Mouse (Mus musculus) hindbrain, embryonic 16.5 days (tissue): ENCODE results near the gene Mycbpap. TPM values are rescaled to one million over a fixed set of nuclear protein-coding genes. Genes with fewer than 3 reads are reported as not detected.

Source experiments
- ATAC-seq: fragments of 200-750 bp; cut with Nextera tagmentation; 2 replicates; pipeline ENCODE4 v1.8.0; 2017; ENCODE audit warnings: moderate TSS enrichment, moderate library complexity
- H3K27ac ChIP-seq: fragments of 300-500 bp; sonication (generic); 2 replicates; pipeline ENCODE4 v1.5.1; 2014; ENCODE audit warnings: low read depth, mild to moderate bottlenecking, control low read depth, low read length, moderate library complexity
- H3K27me3 ChIP-seq: fragments of 300-500 bp; sonication (generic); replicated peaks from 2 replicates; pipeline ENCODE4 v1.6.1; 2014; ENCODE audit warnings: low read length; ENCODE audit not compliant: control insufficient read depth, insufficient read depth
- H3K36me3 ChIP-seq: fragments of 300-500 bp; sonication (generic); 2 replicates; pipeline ENCODE4 v1.6.1; 2014; ENCODE audit warnings: mild to moderate bottlenecking, low read length, moderate library complexity, mixed read lengths; ENCODE audit not compliant: control insufficient read depth, insufficient read depth
- H3K4me1 ChIP-seq: fragments of 300-500 bp; sonication (generic); 2 replicates; pipeline ENCODE4 v1.6.1; 2014; ENCODE audit warnings: low read depth, low read length; ENCODE audit not compliant: control insufficient read depth, insufficient read depth
- H3K4me2 ChIP-seq: fragments of 300-500 bp; sonication (generic); 2 replicates; pipeline ENCODE4 v1.6.1; 2014; ENCODE audit warnings: mild to moderate bottlenecking, low read length, control low read depth, moderate library complexity
- H3K4me3 ChIP-seq: fragments of 300-500 bp; sonication (generic); 2 replicates; pipeline ENCODE4 v1.5.1; 2014; ENCODE audit warnings: mild to moderate bottlenecking, low read length, control low read depth, moderate library complexity
- H3K9ac ChIP-seq: fragments of 300-500 bp; sonication (generic); 2 replicates; pipeline ENCODE4 v1.6.1; 2014; ENCODE audit warnings: low read depth, mild to moderate bottlenecking, control low read depth, low read length, moderate library complexity
- H3K9me3 ChIP-seq: fragments of 300-500 bp; sonication (generic); 2 replicates; pipeline ENCODE4 v1.6.1; 2014; ENCODE audit warnings: mild to moderate bottlenecking, low read length, moderate library complexity; ENCODE audit not compliant: control insufficient read depth
- WGBS: fragments of 180-500 bp; shearing (Covaris S2); extraction: QIAGEN DNeasy Blood & Tissue Kit; methylation state at CpG from one replicate; pipeline ENCODE4 v1.1.7; 2014; 5-methylcytosine and 5-hydroxymethylcytosine counted together
- polyA plus RNA-seq: library from polyadenylated mRNA; unstranded; fragments of >200 nt; fragmentation: Nextera tagmentation; extraction: Ambion mirVana; gene quantifications from 2 replicates; pipeline ENCODE4 v1.2.1, GENCODE M21; 2015

The Mycbpap gene
- polyA plus RNA-seq, 1 experiment from 2014 or later, result 3.7 TPM

DNA sequence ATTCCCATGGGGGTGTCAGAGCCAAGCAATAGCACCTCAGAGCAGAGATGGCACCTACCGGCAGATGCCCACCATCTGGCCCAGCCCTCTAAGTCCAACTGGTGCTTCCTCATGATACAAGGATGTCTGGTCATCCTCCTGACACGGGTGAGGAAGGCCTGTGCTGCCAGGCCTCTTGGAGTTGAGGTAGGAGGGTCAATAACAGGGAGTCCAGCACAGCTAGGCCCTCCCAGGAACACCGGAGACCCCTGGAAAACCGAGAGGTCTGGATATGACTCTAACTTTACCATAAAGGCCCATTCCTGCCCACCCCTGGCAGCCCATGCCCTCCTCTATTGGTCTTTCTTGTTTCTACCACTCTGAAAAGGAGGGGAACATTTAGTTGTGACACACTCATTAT is 20.9 kb upstream of the Mycbpap start:
- H3K4me1 ChIP-seq, result no peaks in the 10 kb centered on the region
- no peak for ATAC-seq
- H3K27ac ChIP-seq, result no peak overlapping the region
- WGBS, result 87% methylated on average over 4 of the region's 4 CpGs
- no peaks in the 10 kb centered on the region for H3K36me3 ChIP-seq
- no peak overlapping the region for H3K4me2 ChIP-seq
- H3K9me3 ChIP-seq, result no peaks in the 10 kb centered on the region
- H3K4me3 ChIP-seq, result no peak overlapping the region
- H3K27me3 ChIP-seq, result no peaks in the 10 kb centered on the region
- no peak overlapping the region for H3K9ac ChIP-seq

DNA sequence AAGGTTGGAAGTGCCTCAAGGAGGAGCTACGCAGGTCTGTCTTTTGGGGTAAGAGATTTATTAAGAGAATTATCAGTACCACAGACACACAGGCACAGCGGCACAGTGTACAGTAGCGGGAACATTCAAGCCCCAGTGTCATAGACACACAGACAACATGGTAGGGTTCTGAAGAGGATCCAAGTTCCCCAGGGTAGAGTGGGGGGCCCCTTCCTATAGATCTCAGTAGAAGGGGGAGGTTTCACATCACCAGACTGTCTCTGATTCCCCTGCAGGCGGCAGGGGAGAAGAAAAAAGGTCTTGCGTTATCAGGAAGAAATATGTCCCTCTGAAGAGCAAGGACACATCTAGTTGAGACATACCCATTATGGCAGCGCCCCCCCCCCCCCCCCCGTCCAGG is 18.2 kb upstream of the Mycbpap start:
- no peaks in the 10 kb centered on the region for H3K4me1 ChIP-seq
- ATAC-seq, result no peak
- H3K27me3 ChIP-seq, result no peaks in the 10 kb centered on the region
- H3K36me3 ChIP-seq, result no peaks in the 10 kb centered on the region
- 79% methylated on average over 7 of the region's 7 CpGs for WGBS
- H3K9ac ChIP-seq, result no peak overlapping the region
- H3K4me3 ChIP-seq, result no peak overlapping the region
- H3K4me2 ChIP-seq, result no peak overlapping the region
- H3K27ac ChIP-seq, result no peak overlapping the region
- no peaks in the 10 kb centered on the region for H3K9me3 ChIP-seq

DNA sequence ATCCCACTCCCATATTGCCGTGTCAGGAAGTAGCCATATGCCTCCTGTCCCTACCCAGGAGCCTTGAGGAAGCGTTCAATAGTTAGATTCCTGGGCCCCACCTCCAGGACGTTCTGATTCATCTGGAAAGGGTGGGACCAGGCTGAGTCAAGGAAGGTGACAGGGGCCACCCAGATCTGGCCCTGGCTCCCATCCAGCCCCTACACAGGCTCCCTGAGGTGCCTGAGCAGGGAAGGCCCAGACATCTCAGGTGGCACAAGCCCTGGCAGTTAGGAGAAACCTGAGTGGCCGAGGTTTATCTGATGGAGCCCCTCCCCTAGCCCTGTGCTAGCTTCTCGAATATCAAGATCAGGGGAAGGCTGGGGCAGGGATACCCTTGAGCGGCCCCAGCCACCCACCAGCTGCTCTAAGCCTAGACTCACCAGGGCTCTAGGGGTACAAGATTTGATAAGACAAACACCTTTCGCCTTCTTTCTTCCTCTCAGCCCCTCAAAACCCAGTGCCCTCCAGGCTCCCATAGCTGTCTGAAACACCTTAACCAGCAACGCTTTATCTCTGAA is 17.3 kb upstream of the Mycbpap start:
- H3K9me3 ChIP-seq, result no peaks in the 10 kb centered on the region
- 75% methylated on average over 8 of the region's 8 CpGs for WGBS
- no peak overlapping the region for H3K4me2 ChIP-seq
- H3K36me3 ChIP-seq, result no peaks in the 10 kb centered on the region
- no peak for ATAC-seq
- no peak overlapping the region for H3K27ac ChIP-seq
- no peaks in the 10 kb centered on the region for H3K4me1 ChIP-seq
- no peak overlapping the region for H3K9ac ChIP-seq
- no peak overlapping the region for H3K4me3 ChIP-seq
- H3K27me3 ChIP-seq, result no peaks in the 10 kb centered on the region

DNA sequence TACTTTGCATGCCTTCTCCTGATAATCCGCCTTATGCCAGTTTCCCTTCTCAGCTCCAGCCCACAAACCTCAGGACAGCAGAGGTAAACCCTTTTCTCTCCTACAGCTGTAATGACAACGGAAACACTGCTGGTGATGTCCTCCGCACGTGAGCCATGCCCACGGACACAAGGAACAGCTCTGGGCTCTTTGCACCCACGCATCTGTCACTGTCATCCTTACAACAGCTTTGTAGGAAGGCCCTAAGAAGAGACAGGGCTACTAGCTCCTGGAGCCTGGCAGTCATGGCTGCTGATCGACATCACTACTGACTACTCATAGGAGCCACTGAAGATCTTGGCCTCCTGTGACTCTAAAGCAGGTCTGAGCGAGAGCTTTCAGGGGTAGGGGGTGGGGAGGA is 11.6 kb upstream of the Mycbpap start:
- no peak for ATAC-seq

DNA sequence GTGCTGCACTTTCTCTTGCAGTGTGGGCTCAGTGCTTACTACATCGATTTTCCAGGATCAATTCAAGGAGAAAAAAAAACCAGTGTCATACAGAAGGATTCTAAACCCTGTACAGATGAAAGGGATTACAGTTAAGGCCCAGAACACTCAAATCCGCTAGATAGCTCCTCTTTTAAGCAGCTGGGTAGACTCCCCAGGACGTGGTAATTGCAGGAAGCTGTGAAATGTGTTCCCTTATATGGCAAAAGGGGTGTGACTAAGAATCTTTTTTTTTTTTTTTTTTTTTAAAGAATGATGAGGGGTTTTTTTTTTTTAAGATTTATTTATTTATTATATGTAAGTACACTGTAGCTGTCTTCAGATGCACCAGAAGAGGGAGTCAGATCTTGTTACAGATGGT is 7.3 kb upstream of the Mycbpap start:
- Histone ChIP-seq H3K4me1 (no peaks in the 10 kb centered on the region), H3K27ac (no peak overlapping the region), H3K4me2 (no peak overlapping the region), H3K27me3 (no peaks in the 10 kb centered on the region), H3K4me3 (no peak overlapping the region), H3K36me3 (no peaks in the 10 kb centered on the region), H3K9ac (no peak overlapping the region), H3K9me3 (no peaks in the 10 kb centered on the region)
- no peak for ATAC-seq
- 46% methylated on average over 3 of the region's 3 CpGs for WGBS

More for the DNA sequence above, 11.6 kb upstream of the Mycbpap start:
- H3K9me3 ChIP-seq, result no peaks in the 10 kb centered on the region
- WGBS, result 73% methylated on average over 8 of the region's 8 CpGs
- H3K27ac ChIP-seq, result no peak overlapping the region
- H3K27me3 ChIP-seq, result no peaks in the 10 kb centered on the region
- H3K9ac ChIP-seq, result no peak overlapping the region
- H3K4me2 ChIP-seq, result no peak overlapping the region
- H3K4me1 ChIP-seq, result no peaks in the 10 kb centered on the region
- no peak overlapping the region for H3K4me3 ChIP-seq
- H3K36me3 ChIP-seq, result no peaks in the 10 kb centered on the region

DNA sequence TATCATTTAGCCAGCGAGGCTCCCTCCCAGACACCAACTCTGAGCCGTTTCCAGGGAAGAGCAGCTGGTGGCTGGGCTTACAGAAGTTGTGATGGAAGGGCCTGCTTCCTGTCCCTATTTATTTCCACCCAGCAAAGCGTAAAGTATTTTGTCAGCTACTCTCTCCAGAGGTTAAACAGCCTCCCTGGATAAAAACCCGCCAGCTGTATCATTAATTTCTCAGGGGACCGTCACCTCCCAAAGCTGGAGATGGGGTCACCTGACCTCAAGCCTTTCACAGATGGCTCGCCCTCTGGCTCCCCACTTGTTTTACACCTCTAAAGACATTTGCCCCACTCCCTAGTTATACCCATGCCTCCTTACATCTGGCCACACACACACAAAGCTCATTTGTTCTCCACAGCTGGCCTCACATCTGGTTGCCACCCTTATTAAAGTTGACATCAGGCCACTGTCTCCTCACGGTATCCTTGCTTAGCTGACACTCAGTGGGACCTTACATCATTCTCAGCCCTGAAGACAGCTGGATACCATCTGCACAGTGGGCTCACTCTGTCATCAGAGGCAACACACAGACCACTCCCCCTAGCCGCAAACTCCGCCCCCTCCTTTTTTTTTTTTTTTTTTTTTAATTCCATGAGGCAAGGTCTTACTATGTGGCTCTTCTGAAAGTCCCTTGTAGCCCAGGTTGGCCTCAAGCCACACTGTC is 4.8 kb upstream of the Mycbpap start:
- Histone ChIP-seq H3K27ac (no peak overlapping the region), H3K27me3 (no peaks in the 10 kb centered on the region), H3K9ac (no peak overlapping the region), H3K4me2 (no peak overlapping the region), H3K4me1 (no peaks in the 10 kb centered on the region), H3K4me3 (no peak overlapping the region), H3K36me3 (no peaks in the 10 kb centered on the region), H3K9me3 (no peaks in the 10 kb centered on the region)
- ATAC-seq, result no peak
- WGBS, result 39% methylated on average over 9 of the region's 9 CpGs

DNA sequence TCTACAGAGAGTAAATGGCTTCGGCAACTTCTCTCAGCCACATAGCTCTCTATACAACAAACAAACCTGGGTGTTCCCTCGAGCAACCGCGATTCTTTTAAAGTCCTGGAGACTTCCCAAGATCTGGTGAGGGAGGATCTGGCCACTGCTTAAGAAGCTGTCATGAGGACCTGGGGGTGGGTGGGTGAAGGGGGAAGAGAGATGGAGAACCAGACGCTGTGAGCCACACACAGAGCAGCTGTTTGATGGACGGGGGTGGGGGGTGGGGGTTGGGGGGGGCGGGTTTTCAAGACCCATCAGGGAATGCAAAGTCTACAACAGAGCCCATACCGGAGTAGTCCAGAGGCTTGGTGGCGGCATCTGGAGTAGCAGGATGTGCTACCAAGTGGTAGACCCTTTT is 8.1 kb downstream of the Mycbpap start:
- Histone ChIP-seq H3K4me3 (no peak overlapping the region), H3K9me3 (no peaks in the 10 kb centered on the region), H3K36me3 (no peaks in the 10 kb centered on the region), H3K27me3 (no peaks in the 10 kb centered on the region), H3K27ac (no peak overlapping the region), H3K4me1 (no peaks in the 10 kb centered on the region), H3K9ac (no peak overlapping the region), H3K4me2 (no peak overlapping the region)
- 59% methylated on average over 9 of the region's 9 CpGs for WGBS
- ATAC-seq, result no peak

DNA sequence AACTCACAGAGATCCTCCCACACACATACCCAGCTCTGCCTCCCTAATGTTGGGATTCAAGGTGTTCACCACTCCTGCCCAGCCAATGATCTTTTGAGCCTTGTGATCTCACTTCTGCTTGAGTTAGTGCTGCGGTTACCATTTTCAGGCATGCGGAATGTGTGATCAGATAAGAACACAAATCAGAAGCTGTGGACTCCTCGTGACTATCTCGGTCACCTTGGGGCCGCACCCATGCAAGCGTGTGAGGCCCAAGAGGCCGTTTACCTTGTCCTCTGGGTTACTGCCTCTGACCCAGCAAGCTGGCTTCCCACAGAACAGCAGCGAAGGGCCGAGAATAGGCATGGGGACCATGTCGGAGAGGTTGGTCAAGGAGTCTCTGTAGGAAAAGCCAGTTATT is 12.6 kb downstream of the Mycbpap start:
- 92% methylated on average over 10 of the region's 10 CpGs for WGBS
- no peak for ATAC-seq
- H3K4me2 ChIP-seq, result no peak overlapping the region

DNA sequence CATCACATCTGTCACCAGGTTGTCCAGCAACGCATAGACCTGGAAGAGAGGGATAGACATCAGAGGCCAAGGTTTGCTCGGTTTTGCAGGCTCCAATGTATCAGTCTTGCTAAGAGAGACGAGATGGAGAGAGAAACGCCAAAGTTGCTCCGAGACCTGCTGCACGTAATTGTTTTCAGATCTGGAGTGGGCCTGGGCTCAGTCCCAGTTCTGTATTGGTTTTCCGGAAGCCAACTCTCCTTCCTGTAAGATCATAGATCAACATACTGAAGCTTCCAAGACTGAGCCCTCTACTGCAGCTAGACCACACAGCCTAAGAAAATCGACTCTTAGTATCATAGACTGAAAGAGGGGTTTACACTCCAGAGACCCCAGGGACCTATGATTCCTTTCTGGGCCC is 20.1 kb downstream of the Mycbpap start:
- Histone ChIP-seq H3K9me3 (no peaks in the 10 kb centered on the region), H3K4me3 (no peak overlapping the region), H3K27me3 (peaks cover 2% of the 10 kb centered on the region; the same call in 1 of the 2 replicates), H3K9ac (no peak overlapping the region), H3K4me1 (peaks cover 18% of the 10 kb centered on the region), H3K36me3 (no peaks in the 10 kb centered on the region), H3K27ac (no peak overlapping the region), H3K4me2 (no peak overlapping the region)
- 86% methylated on average over 8 of the region's 8 CpGs for WGBS
- ATAC-seq, result no peak

More for the DNA sequence above, 12.6 kb downstream of the Mycbpap start:
- H3K9ac ChIP-seq, result no peak overlapping the region
- no peaks in the 10 kb centered on the region for H3K9me3 ChIP-seq
- H3K4me1 ChIP-seq, result no peaks in the 10 kb centered on the region
- H3K27ac ChIP-seq, result no peak overlapping the region
- no peaks in the 10 kb centered on the region; the same call in 1 of the 2 replicates for H3K27me3 ChIP-seq
- no peak overlapping the region for H3K4me3 ChIP-seq
- no peaks in the 10 kb centered on the region for H3K36me3 ChIP-seq
